Mouse (Mus musculus): ENCODE results near the gene Gm26566. TPM values are rescaled to one million over a fixed set of nuclear protein-coding genes. Genes with fewer than 3 reads are reported as not detected.

Gm26566 gene
- 0.63 TPM in 1 of 2 replicates, not detected in the other for total RNA-seq (2023)

DNA sequence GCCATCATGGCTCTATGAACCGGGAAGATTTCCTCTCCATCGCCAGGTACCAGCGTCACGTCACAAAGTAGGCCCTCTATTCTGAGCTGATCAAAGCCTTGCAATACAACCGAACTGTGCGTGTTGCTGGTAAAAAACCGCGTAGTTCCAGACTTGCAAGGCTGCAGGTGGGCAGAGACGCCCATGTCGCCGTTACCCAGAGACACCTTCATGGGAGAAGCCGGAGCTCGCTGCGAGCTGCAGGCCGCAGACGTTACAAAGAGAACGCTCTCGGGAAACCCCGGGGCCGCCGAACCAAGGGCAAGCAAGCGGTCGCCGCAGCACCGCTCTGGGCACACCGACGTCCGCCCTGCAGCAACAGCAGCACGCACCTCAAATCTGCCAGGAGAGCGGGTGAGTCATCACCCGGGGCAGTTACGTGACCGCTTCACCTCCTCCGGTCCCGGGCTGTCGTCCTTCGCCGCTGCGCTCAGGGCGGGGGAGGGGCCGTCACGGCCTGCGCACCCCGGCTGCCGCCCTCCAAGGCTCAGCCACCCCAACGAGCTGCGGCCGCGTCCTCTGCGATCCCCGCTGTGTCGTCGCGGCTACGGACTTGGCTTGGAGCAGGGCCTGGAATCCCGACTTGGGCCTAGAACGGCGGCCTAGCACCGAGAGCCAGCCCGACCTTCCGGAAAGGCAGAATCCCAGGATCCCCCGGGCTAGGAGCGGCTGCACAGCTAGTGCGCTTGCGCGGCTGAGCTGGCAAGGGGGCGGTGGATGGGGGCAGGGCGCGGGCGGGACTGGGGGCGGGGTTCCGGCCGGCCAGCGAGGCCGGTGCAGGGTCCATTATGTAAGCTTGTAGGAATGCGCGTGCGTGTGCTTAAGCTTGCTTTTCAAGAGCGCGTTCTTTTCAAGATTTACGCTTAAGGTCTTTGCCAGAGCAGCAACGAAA lies at the start of gene Gm26566, which contains the start of gene Klhl9:
Gene Gm26566, plus strand, starts transcription at position 15 of the 931 bp plus-strand sequence.
Gene Klhl9, minus strand, starts transcription at position 675 of the 931 bp plus-strand sequence.

DNA sequence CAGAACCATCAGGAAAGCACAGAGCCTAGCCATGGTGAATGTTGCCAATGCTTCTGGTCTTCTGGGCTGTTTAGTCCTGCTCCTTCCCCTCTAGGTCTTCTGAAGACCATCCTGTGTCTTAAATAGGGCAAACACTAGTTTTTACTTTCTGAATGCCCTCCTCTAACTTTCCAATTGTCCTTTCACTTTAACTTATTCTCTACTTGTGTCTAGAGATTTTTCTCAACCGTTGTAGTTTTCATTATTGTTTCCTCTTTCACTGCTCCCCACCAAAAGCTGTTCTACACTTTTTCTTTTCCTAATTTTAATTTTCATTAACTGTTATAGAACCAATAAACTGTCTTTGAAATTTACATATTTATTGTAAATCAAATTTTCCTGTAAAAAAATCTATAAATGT lies 44.8 kb upstream of the Gm26566 start, which contains the start of gene Ifna16:
Gene Ifna16, minus strand, starts transcription at position 101 of the 400 bp plus-strand sequence.

DNA sequence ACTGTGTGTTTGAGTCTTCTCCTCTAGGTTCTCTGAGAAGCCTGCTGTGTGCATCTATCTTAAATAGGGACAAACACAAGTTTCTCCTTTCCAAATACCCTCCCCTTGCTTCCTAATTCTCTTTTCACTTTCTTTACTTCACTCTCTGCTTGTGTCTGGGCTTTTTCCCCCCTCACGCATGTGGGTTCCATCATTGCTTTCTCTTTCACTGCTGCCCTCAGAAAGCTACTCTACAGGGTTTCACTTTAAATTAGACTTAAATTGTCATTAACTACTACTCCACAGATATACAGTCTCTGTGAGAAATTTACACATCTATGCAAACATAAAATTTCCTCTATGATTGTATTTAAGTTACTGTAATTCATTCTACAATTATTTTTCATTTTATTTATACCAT lies 37.8 kb upstream of the Gm26566 start, which contains the start of gene Ifna2:
Gene Ifna2, minus strand, starts transcription at position 101 of the 400 bp plus-strand sequence.

DNA sequence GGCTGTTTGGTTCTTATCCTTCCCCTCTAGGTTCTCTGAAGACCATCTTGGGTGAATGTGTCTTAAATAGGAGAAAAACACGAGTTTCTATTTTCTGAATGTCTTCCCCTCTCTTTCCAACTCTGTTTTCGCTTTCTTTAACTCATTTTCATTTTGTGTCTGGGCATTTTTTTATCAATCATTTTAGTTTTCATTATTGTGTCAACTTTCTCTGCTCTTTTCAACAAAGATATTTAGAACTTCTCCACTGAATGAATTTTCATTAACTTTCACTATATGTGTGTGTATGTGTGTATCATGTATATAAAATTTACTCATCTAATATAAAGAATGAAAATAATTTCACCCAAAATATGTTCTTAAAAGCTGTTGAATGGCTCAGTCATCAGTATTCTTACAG lies 30.3 kb upstream of the Gm26566 start, which contains the start of gene Ifnab:
Gene Ifnab, minus strand, starts transcription at position 101 of the 400 bp plus-strand sequence.

DNA sequence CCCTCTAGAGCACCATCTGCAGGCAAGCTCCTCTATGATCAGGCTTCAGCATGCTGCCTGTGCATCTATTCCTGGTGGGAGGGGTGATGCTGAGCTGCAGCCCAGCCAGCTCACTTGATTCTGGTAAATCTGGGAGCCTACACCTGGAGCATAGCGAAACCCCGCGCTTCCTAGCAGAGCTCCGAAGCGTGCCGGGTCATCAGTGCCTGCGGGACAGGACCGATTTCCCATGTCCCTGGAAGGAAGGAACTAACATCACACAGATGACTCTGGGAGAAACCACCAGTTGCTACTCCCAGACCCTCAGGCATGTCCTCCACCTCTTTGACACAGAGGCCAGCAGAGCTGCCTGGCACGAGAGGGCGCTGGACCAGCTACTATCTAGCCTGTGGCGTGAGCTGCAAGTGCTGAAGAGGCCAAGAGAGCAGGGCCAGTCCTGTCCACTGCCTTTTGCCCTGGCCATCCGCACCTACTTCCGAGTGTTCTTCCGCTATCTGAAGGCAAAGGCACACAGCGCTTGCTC lies 33.3 kb downstream of the Gm26566 start, which contains the start of gene Gm13271:
Gene Gm13271, plus strand, starts transcription at position 51 of the 523 bp plus-strand sequence.

DNA sequence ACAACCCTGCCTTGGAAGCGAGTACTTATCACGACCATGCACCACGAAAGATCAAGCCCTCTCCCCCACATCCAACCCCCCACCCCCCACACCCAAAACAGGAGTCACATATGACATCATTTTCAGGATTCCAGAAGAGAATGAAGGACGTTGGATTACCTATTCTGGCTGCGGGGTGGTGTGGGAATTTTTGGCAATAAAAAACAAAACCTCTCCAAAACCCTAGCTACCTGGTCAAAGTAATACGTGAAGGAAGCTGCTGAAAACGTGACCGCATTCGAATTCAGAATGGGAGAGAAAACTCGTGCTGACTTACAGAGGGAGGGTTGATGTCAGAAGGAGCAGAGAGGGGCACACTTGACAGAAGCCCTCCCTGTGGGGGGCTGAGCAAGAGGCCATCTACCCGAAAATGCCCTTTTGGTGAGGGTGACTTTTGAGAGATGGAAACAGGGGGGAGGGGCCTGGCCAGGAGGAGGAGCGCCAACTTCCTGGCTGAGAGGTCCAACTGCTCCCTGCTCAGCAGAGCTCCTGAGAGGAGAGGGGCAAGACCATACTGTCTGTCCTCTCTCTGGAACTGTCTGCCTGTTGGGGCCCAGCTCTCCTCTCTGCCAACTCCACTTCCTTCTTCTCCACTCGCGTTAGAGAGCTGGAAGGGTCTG lies 38.1 kb downstream of the Gm26566 start, which contains the start of gene Gm13283:
Gene Gm13283, plus strand, starts transcription at position 510 of the 659 bp plus-strand sequence.

Other genes starting within 250 kb of the Gm26566 start
- not detected in 2 replicates for gene Ifnb1, start 199.0 kb upstream of the Gm26566 start, total RNA-seq (2023)
- not detected in 2 replicates for gene Ifna15, start 163.6 kb upstream of the Gm26566 start, total RNA-seq (2023)
- not detected in 2 replicates for gene Ifna14, start 150.0 kb upstream of the Gm26566 start, total RNA-seq (2023)
- gene Ifna9, start 129.4 kb upstream of the Gm26566 start, total RNA-seq (2023), result not detected in 2 replicates
- not detected in 2 replicates for gene Ifna12, start 118.4 kb upstream of the Gm26566 start, total RNA-seq (2023)
- not detected in 2 replicates for gene C87499, start 87.4 kb upstream of the Gm26566 start, total RNA-seq (2023)
- gene Ifna13, start 77.3 kb upstream of the Gm26566 start, total RNA-seq (2023), result not detected in 2 replicates
- gene Ifna16, start 44.9 kb upstream of the Gm26566 start, total RNA-seq (2023), result not detected in 2 replicates
- gene Ifna2, start 37.9 kb upstream of the Gm26566 start, total RNA-seq (2023), result not detected in 2 replicates
- gene Ifnab, start 30.4 kb upstream of the Gm26566 start, total RNA-seq (2023), result not detected in 2 replicates
- 48.2 and 49.4 TPM in 2 replicates for gene Klhl9, start 660 bp downstream of the Gm26566 start, total RNA-seq (2023)
- gene Gm13271, start 33.1 kb downstream of the Gm26566 start, total RNA-seq (2023), result not detected in 2 replicates
- not detected in 2 replicates for gene Gm13283, start 38.3 kb downstream of the Gm26566 start, total RNA-seq (2023)
- gene Gm13290, start 52.0 kb downstream of the Gm26566 start, total RNA-seq (2023), result 0.54 TPM in 1 of 2 replicates, not detected in the other
- not detected in 2 replicates for gene Gm13289, start 55.1 kb downstream of the Gm26566 start, total RNA-seq (2023)
- gene Gm13272, start 58.0 kb downstream of the Gm26566 start, total RNA-seq (2023), result not detected in 2 replicates
- not detected in 2 replicates for gene Ifnz, start 60.3 kb downstream of the Gm26566 start, total RNA-seq (2023)
- gene Gm13276, start 63.9 kb downstream of the Gm26566 start, total RNA-seq (2023), result not detected in 2 replicates
- gene Gm13277, start 66.8 kb downstream of the Gm26566 start, total RNA-seq (2023), result not detected in 2 replicates
- gene Gm13278, start 69.7 kb downstream of the Gm26566 start, total RNA-seq (2023), result not detected in 2 replicates
- not detected in 2 replicates for gene Gm13275, start 72.7 kb downstream of the Gm26566 start, total RNA-seq (2023)
- gene Gm13279, start 75.6 kb downstream of the Gm26566 start, total RNA-seq (2023), result not detected in 2 replicates
- 0.45 TPM in 1 of 2 replicates, not detected in the other for gene Gm13285, start 77.9 kb downstream of the Gm26566 start, total RNA-seq (2023)
- not detected in 2 replicates for gene Gm13287, start 81.4 kb downstream of the Gm26566 start, total RNA-seq (2023)
- gene Gm13288, start 83.7 kb downstream of the Gm26566 start, total RNA-seq (2023), result not detected in 2 replicates
- gene Ifna7, start 94.4 kb downstream of the Gm26566 start, total RNA-seq (2023), result not detected in 2 replicates
- gene Ifna11, start 98.2 kb downstream of the Gm26566 start, total RNA-seq (2023), result not detected in 2 replicates
- gene Ifna6, start 105.6 kb downstream of the Gm26566 start, total RNA-seq (2023), result not detected in 2 replicates
- not detected in 2 replicates for gene Ifna5, start 113.7 kb downstream of the Gm26566 start, total RNA-seq (2023)
- gene Ifna4, start 120.1 kb downstream of the Gm26566 start, total RNA-seq (2023), result not detected in 2 replicates
- gene Ifna1, start 128.3 kb downstream of the Gm26566 start, total RNA-seq (2023), result not detected in 2 replicates
- not detected in 2 replicates for gene Ifne, start 158.4 kb downstream of the Gm26566 start, total RNA-seq (2023)